In the genomic region with DNA sequence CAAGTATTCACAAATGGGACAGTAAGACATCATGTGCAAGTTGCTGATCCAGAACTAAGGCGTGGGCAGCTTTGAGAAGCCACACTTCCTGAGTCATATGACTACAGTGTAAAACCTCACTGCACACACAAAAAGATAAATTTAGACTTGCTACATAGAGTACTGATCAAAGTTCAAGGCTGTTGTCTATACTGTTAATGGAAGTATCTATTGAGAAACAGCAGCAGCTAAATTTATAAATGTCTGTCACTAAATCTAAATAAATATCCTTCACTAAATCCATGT, we compare ENCODE assay signal across 8 mouse cellular contexts. TPM values are rescaled to one million over a fixed set of nuclear protein-coding genes. Genes with fewer than 3 reads are reported as not detected.
DNase-seq lines count a peak whose midpoint lies in the region; ATAC-seq lines count a peak whose summit lies in the region.

No protein-coding gene starts in this region.

- H3K27ac ChIP-seq in forebrain, embryonic 13.5 days = no peak overlapping the region
- H3K27ac ChIP-seq in limb, embryonic 15.5 days = no peak overlapping the region

- DNase-seq in heart, adult 8-10 months (ENCODE audit: low spot score) = peak; percentile 53
- no peak for DNase-seq in heart, postnatal 4 days
- peak; percentile 74 for DNase-seq in CD4-positive, CD25-positive, alpha-beta regulatory T cell, adult 2 months (ENCODE audit: low read depth, low spot score)
- peak; percentile 51 for DNase-seq in thymus, postnatal 14 days
- DNase-seq in layer of hippocampus, postnatal 14 days (ENCODE audit: low spot score in 2 of 2) = no peak
- no peak for DNase-seq in right cerebral cortex, postnatal 25 days

- H3K27me3 ChIP-seq in forebrain, embryonic 13.5 days = no peaks in the 10 kb centered on the region
- H3K27me3 ChIP-seq in limb, embryonic 15.5 days = no peaks in the 10 kb centered on the region

- no peak for ATAC-seq in forebrain, embryonic 13.5 days
- no peak for ATAC-seq in limb, embryonic 15.5 days (ENCODE audit: insufficient number of reproducible peaks, low FRiP score, low TSS enrichment, low read depth)

- WGBS in forebrain, embryonic 13.5 days = 55% methylated on average over 1 of the region's 1 CpGs
- 43% methylated on average over 1 of the region's 1 CpGs for WGBS in limb, embryonic 15.5 days

- H3K9me3 ChIP-seq in forebrain, embryonic 13.5 days (replicated peaks) = no peaks in the 10 kb centered on the region
- H3K9me3 ChIP-seq in limb, embryonic 15.5 days = no peaks in the 10 kb centered on the region

- H3K36me3 ChIP-seq in forebrain, embryonic 13.5 days (ENCODE audit: poor library complexity, severe bottlenecking) = no peaks in the 10 kb centered on the region
- H3K36me3 ChIP-seq in limb, embryonic 15.5 days = 0 out of 2 replicates have a peak, but pooled peaks cover 2% of the 10 kb centered on the region

- peak overlapping the region; percentile 91; the same call in 1 of the 2 replicates for H3K4me3 ChIP-seq in forebrain, embryonic 13.5 days
- H3K4me3 ChIP-seq in limb, embryonic 15.5 days = peak overlapping the region; percentile 86; the same call in 1 of the 2 replicates

- peaks cover 42% of the 10 kb centered on the region for H3K4me1 ChIP-seq in forebrain, embryonic 13.5 days
- peaks cover 34% of the 10 kb centered on the region for H3K4me1 ChIP-seq in limb, embryonic 15.5 days

- H3K4me2 ChIP-seq in forebrain, embryonic 13.5 days = peak overlapping the region; percentile 74
- peak overlapping the region; percentile 79 for H3K4me2 ChIP-seq in limb, embryonic 15.5 days

- no peak overlapping the region for H3K9ac ChIP-seq in forebrain, embryonic 13.5 days
- H3K9ac ChIP-seq in limb, embryonic 15.5 days = no peak overlapping the region

RNA-seq across cellular contexts. Expression of gene Mgme1, which starts 2.8 kb away (rescaled TPM):
- total RNA-seq in heart, adult 8-10 months (2022) = 10 to 100 TPM; 14.5 to 18.5 (median 17.3) TPM
- total RNA-seq in heart, postnatal 4 days (2021) = 10 to 100 TPM; 10.2 to 11.8 TPM
- polyA plus RNA-seq in forebrain, embryonic 13.5 days (2015; fragmentation: Nextera tagmentation; extraction: Ambion mirVana) = 14.9 and 16.6 TPM in 2 replicates
- polyA plus RNA-seq in limb, embryonic 15.5 days (2015; fragmentation: Nextera tagmentation; extraction: Ambion mirVana) = 18.7 and 19.4 TPM in 2 replicates
- total RNA-seq in layer of hippocampus, postnatal 14 days (2021) = 1 to 10 TPM; 3.4 to 4.4 TPM

RNA-seq across cellular contexts. Expression of gene Snx5, which starts 3.0 kb away (rescaled TPM):
- total RNA-seq in heart, adult 8-10 months (2022) = 10 to 100 TPM; 56.1 to 62.3 (median 59.5) TPM
- 10 to 100 TPM; 65.8 to 68.2 TPM for total RNA-seq in heart, postnatal 4 days (2021)
- 74.5 and 78.6 TPM in 2 replicates for polyA plus RNA-seq in forebrain, embryonic 13.5 days (2015; fragmentation: Nextera tagmentation; extraction: Ambion mirVana)
- polyA plus RNA-seq in limb, embryonic 15.5 days (2015; fragmentation: Nextera tagmentation; extraction: Ambion mirVana) = 107 and 120 TPM in 2 replicates
- 10 to 100 TPM; 65.8 to 66.5 TPM for total RNA-seq in layer of hippocampus, postnatal 14 days (2021)

Comparison
In these comparisons a context has a peak if more than half of its experiments do, and no peak if none do; other contexts are left out.
1. DNase-seq: peak in heart, adult 8-10 months (single experiment), CD4-positive, CD25-positive, alpha-beta regulatory T cell, adult 2 months (single experiment) and thymus, postnatal 14 days (single experiment); none in heart, postnatal 4 days (single experiment), layer of hippocampus, postnatal 14 days (0 of 2) and right cerebral cortex, postnatal 25 days (single experiment).